Mouse (Mus musculus): ENCODE measurements around the gene Ccnt1. TPM values are rescaled to one million over a fixed set of nuclear protein-coding genes. Genes with fewer than 3 reads are reported as not detected.

Gene Ccnt1
- polyA plus RNA-seq, 2 experiments, result 19.4 to 45.3 TPM

DNA sequence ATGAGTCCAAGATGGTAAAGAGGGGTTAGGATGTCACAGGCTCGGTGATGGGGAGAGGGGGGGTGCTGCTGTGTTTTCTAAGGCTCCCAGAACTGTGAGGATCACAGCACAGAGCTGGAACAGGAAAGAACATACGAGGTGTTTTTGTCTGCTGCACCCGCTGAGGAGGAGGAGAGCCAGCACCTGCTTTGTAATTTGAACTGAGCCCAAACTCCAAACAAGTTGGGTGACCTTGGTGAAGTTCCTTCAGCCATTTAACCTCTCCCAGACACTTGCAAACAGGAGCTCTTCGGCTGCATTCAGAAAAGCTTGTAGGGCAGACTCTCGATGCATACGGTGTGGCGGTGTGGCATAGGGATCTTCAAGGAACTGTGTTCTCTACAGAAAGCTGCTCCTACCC, 14.7 kb upstream of the Ccnt1 start:
- Histone ChIP-seq H3K9me3 (ENCODE audit: control insufficient read depth, low read length) (no peaks in the 10 kb centered on the region), H3K27me3 (ENCODE audit: control insufficient read depth, insufficient read depth, low read length) (no peaks in the 10 kb centered on the region), H3K36me3 (ENCODE audit: control insufficient read depth, insufficient read depth, low read length) (peaks cover 11% of the 10 kb centered on the region), H3K4me2 (replicated peaks; ENCODE audit: low read depth, low read length, severe bottlenecking) (no peak overlapping the region), H3K4me3 (replicated peaks; ENCODE audit: low read length) (no peak overlapping the region), H3K27ac (replicated peaks; ENCODE audit: low read depth, low read length) (no peak overlapping the region), H3K9ac (ENCODE audit: low read depth, low read length, severe bottlenecking) (no peak overlapping the region), H3K4me1 (ENCODE audit: control insufficient read depth, insufficient read depth, low read length) (no peaks in the 10 kb centered on the region)
- no peak for TF ChIP-seq POLR2A (IDR thresholded peaks at IDR 0.05; ENCODE audit: borderline replicate concordance, extremely low read depth, insufficient read depth, insufficient read length)
- no peak for ATAC-seq (ENCODE audit: low FRiP score, low read depth)
- no peak for DNase-seq (ENCODE audit: low spot score)
- WGBS, result 24% methylated on average over 7 of the region's 7 CpGs

DNA sequence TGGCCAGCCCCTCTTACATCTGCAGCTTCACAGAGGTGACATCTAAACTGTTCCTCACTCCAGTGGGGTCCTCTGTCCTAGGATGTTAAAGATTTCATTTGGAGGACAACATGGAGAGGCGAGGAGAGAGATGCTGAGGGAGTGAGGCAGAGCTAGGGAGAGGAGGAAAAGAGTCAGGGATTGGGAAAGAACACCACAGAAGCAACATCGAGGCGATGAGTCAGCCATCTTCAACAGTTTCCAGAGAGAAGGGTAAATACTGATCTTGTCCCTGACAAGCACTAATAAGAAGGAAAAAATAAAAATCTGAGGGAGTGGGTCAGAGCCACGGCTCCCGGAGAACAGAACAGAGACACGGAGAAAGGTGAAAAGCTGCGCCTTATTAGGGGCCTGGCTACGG, 12.3 kb upstream of the Ccnt1 start:
- no peaks in the 10 kb centered on the region for H3K9me3 ChIP-seq (ENCODE audit: control insufficient read depth, low read length)
- DNase-seq (ENCODE audit: low spot score) (no peak), ATAC-seq (ENCODE audit: low FRiP score, low read depth) (no peak)
- no peak overlapping the region for H3K4me2 ChIP-seq (replicated peaks; ENCODE audit: low read depth, low read length, severe bottlenecking)
- no peak overlapping the region for H3K4me3 ChIP-seq (replicated peaks; ENCODE audit: low read length)
- no peaks in the 10 kb centered on the region for H3K36me3 ChIP-seq (ENCODE audit: control insufficient read depth, insufficient read depth, low read length)
- no peak overlapping the region for H3K9ac ChIP-seq (ENCODE audit: low read depth, low read length, severe bottlenecking)
- H3K27me3 ChIP-seq (ENCODE audit: control insufficient read depth, insufficient read depth, low read length), result no peaks in the 10 kb centered on the region
- TF ChIP-seq POLR2A (IDR thresholded peaks at IDR 0.05; ENCODE audit: borderline replicate concordance, extremely low read depth, insufficient read depth, insufficient read length), result no peak
- H3K27ac ChIP-seq (replicated peaks; ENCODE audit: low read depth, low read length), result no peak overlapping the region
- 76% methylated on average over 8 of the region's 8 CpGs for WGBS
- H3K4me1 ChIP-seq (ENCODE audit: control insufficient read depth, insufficient read depth, low read length), result no peaks in the 10 kb centered on the region

- Histone ChIP-seq H3K4me3 (replicated peaks; ENCODE audit: low read length) (no peak overlapping the region), H3K36me3 (ENCODE audit: control insufficient read depth, insufficient read depth, low read length) (no peaks in the 10 kb centered on the region), H3K9me3 (ENCODE audit: control insufficient read depth, low read length) (no peaks in the 10 kb centered on the region), H3K27ac (replicated peaks; ENCODE audit: low read depth, low read length) (no peak overlapping the region), H3K4me1 (ENCODE audit: control insufficient read depth, insufficient read depth, low read length) (no peaks in the 10 kb centered on the region), H3K9ac (ENCODE audit: low read depth, low read length, severe bottlenecking) (no peak overlapping the region), H3K27me3 (ENCODE audit: control insufficient read depth, insufficient read depth, low read length) (no peaks in the 10 kb centered on the region), H3K4me2 (replicated peaks; ENCODE audit: low read depth, low read length, severe bottlenecking) (no peak overlapping the region)
- WGBS, result 63% methylated on average over 8 of the region's 8 CpGs
- no peak for TF ChIP-seq POLR2A (IDR thresholded peaks at IDR 0.05; ENCODE audit: borderline replicate concordance, extremely low read depth, insufficient read depth, insufficient read length)
- ATAC-seq (ENCODE audit: low FRiP score, low read depth) (no peak), DNase-seq (ENCODE audit: low spot score) (no peak)
Observed at GRCm38 (mm10) chr15:98582410-98582809, 11.7 kb upstream of the Ccnt1 start.

DNA sequence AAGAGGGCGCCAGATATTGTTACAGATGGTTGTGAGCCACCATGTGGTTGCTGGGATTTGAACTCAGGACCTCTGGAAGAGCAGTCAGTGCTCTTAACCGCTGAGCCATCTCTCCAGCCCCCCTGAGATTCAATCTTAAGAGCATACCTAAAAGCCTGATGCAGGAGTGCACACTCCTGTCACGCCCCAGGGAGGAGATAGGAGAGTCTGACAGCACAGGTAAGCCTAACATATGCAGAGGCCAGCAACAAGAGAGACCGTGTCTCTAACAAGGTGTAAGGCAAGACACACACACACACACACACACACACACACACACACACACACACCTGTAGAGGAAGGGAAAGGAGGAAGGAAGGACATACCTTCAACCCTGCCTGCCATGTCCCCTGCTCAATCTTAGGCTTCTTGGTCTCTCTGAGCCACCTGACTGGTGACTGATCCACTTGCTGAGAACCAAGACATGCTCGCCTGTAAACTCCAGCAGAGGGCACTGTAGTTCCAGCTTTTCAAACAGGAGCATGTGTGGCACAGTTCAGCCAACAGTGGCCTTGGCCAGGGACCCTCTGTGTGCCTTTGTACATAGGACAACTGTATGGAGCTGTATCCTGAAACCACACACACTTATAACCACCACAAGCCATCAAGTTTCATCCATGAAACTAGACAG, 9.2 kb upstream of the Ccnt1 start:
- H3K9me3 ChIP-seq (ENCODE audit: control insufficient read depth, low read length), result no peaks in the 10 kb centered on the region
- TF ChIP-seq POLR2A (IDR thresholded peaks at IDR 0.05; ENCODE audit: borderline replicate concordance, extremely low read depth, insufficient read depth, insufficient read length), result no peak
- H3K27me3 ChIP-seq (ENCODE audit: control insufficient read depth, insufficient read depth, low read length), result no peaks in the 10 kb centered on the region
- H3K36me3 ChIP-seq (ENCODE audit: control insufficient read depth, insufficient read depth, low read length), result no peaks in the 10 kb centered on the region
- no peak overlapping the region for H3K9ac ChIP-seq (ENCODE audit: low read depth, low read length, severe bottlenecking)
- H3K4me2 ChIP-seq (replicated peaks; ENCODE audit: low read depth, low read length, severe bottlenecking), result no peak overlapping the region
- 41% methylated on average over 5 of the region's 5 CpGs for WGBS
- DNase-seq (ENCODE audit: low spot score), result peak; percentile 86
- no peak overlapping the region for H3K27ac ChIP-seq (replicated peaks; ENCODE audit: low read depth, low read length)
- H3K4me3 ChIP-seq (replicated peaks; ENCODE audit: low read length), result no peak overlapping the region
- ATAC-seq (ENCODE audit: low FRiP score, low read depth), result peak; percentile 76; the same call in 1 of the 2 replicates
- no peaks in the 10 kb centered on the region for H3K4me1 ChIP-seq (ENCODE audit: control insufficient read depth, insufficient read depth, low read length)

GRCm38 (mm10) chr15:98579310-98579709, 8.6 kb upstream of the Ccnt1 start:
- ATAC-seq (ENCODE audit: low FRiP score, low read depth), result no peak
- Histone ChIP-seq H3K27ac (replicated peaks; ENCODE audit: low read depth, low read length) (no peak overlapping the region), H3K9ac (ENCODE audit: low read depth, low read length, severe bottlenecking) (no peak overlapping the region), H3K9me3 (ENCODE audit: control insufficient read depth, low read length) (no peaks in the 10 kb centered on the region), H3K27me3 (ENCODE audit: control insufficient read depth, insufficient read depth, low read length) (no peaks in the 10 kb centered on the region), H3K4me3 (replicated peaks; ENCODE audit: low read length) (no peak overlapping the region), H3K36me3 (ENCODE audit: control insufficient read depth, insufficient read depth, low read length) (no peaks in the 10 kb centered on the region), H3K4me1 (ENCODE audit: control insufficient read depth, insufficient read depth, low read length) (no peaks in the 10 kb centered on the region), H3K4me2 (replicated peaks; ENCODE audit: low read depth, low read length, severe bottlenecking) (no peak overlapping the region)
- TF ChIP-seq POLR2A (IDR thresholded peaks at IDR 0.05; ENCODE audit: borderline replicate concordance, extremely low read depth, insufficient read depth, insufficient read length), result no peak
- DNase-seq (ENCODE audit: low spot score), result no peak
- 88% methylated on average over 2 of the region's 2 CpGs for WGBS

All from limb, embryonic 14.5 days (tissue).